8 mouse cellular contexts compared by ENCODE assay signal in the genomic region with DNA sequence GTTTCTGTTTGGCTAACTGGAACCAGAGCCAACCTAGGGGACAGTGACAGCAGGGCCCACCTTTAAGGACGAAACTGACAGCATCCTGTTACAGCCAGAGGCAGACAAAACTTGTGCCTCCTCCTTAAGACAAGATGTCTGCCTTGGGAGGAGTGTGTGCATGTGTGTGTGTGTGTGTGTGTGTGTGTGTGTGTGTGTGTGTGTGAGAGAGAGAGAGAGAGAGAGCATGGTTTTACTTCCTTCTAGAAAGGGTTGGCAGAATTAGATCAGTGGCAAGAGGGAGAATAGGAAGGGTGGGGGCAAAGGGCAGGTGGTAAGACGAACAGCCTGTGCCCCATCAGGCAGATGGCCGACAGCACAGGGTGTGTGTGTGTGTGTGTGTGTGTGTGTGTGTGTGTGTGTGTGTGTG. TPM values are rescaled to one million over a fixed set of nuclear protein-coding genes. Genes with fewer than 3 reads are reported as not detected.
A peak's percentile ranks its signal among the peaks of the same experiment; 100 is the strongest.
DNase-seq lines count a peak whose midpoint lies in the region; ATAC-seq lines count a peak whose summit lies in the region.

No protein-coding gene starts in this region.

- H3K4me1 ChIP-seq in heart, embryonic 12.5 days (replicated peaks): peaks cover 68% of the 10 kb centered on the region
- peaks cover 62% of the 10 kb centered on the region for H3K4me1 ChIP-seq in hindbrain, embryonic 12.5 days
- H3K4me1 ChIP-seq in liver, embryonic 16.5 days (ENCODE audit: control insufficient read depth, low read depth, low read length): peaks cover 76% of the 10 kb centered on the region
- peaks cover 63% of the 10 kb centered on the region for H3K4me1 ChIP-seq in stomach, embryonic 15.5 days

- no peak for ATAC-seq in heart, embryonic 12.5 days (ENCODE audit: insufficient number of reproducible peaks, low FRiP score)
- ATAC-seq in hindbrain, embryonic 12.5 days (ENCODE audit: low FRiP score): no peak
- ATAC-seq in liver, embryonic 16.5 days (ENCODE audit: low read depth): no peak
- no peak for ATAC-seq in stomach, embryonic 15.5 days (ENCODE audit: insufficient read depth, low FRiP score, low read depth)

- 7% methylated on average over 3 of the region's 3 CpGs for WGBS in heart, embryonic 12.5 days
- 16% methylated on average over 3 of the region's 3 CpGs for WGBS in hindbrain, embryonic 12.5 days
- WGBS in liver, embryonic 16.5 days (ENCODE audit: insufficient replicate concordance): 5% methylated on average over 3 of the region's 3 CpGs
- 22% methylated on average over 3 of the region's 3 CpGs for WGBS in stomach, embryonic 15.5 days

- no peaks in the 10 kb centered on the region for H3K36me3 ChIP-seq in heart, embryonic 12.5 days
- no peaks in the 10 kb centered on the region for H3K36me3 ChIP-seq in hindbrain, embryonic 12.5 days
- H3K36me3 ChIP-seq in liver, embryonic 16.5 days (ENCODE audit: control insufficient read depth, insufficient read depth): no peaks in the 10 kb centered on the region
- no peaks in the 10 kb centered on the region for H3K36me3 ChIP-seq in stomach, embryonic 15.5 days

- peak overlapping the region; percentile 100 for H3K27ac ChIP-seq in heart, embryonic 12.5 days (ENCODE audit: poor library complexity, severe bottlenecking)
- H3K27ac ChIP-seq in hindbrain, embryonic 12.5 days: peak overlapping the region; percentile 100
- peak overlapping the region; percentile 100 for H3K27ac ChIP-seq in liver, embryonic 16.5 days (ENCODE audit: low read length)
- peak overlapping the region; percentile 100 for H3K27ac ChIP-seq in stomach, embryonic 15.5 days

- H3K27me3 ChIP-seq in heart, embryonic 12.5 days (replicated peaks): no peaks in the 10 kb centered on the region
- H3K27me3 ChIP-seq in hindbrain, embryonic 12.5 days: no peaks in the 10 kb centered on the region
- no peaks in the 10 kb centered on the region for H3K27me3 ChIP-seq in liver, embryonic 16.5 days (ENCODE audit: control insufficient read depth, insufficient read depth, low read depth, low read length)
- H3K27me3 ChIP-seq in stomach, embryonic 15.5 days (replicated peaks): no peaks in the 10 kb centered on the region

- H3K4me3 ChIP-seq in heart, embryonic 12.5 days: no peak overlapping the region
- no peak overlapping the region for H3K4me3 ChIP-seq in hindbrain, embryonic 12.5 days
- H3K4me3 ChIP-seq in liver, embryonic 16.5 days (ENCODE audit: low read depth, low read length): peak overlapping the region; percentile 14
- H3K4me3 ChIP-seq in stomach, embryonic 15.5 days (replicated peaks): no peak overlapping the region

- peak overlapping the region; percentile 56 for H3K9ac ChIP-seq in heart, embryonic 12.5 days
- H3K9ac ChIP-seq in hindbrain, embryonic 12.5 days: peak overlapping the region; percentile 35
- H3K9ac ChIP-seq in liver, embryonic 16.5 days (ENCODE audit: low read depth, low read length): peak overlapping the region; percentile 51
- H3K9ac ChIP-seq in stomach, embryonic 15.5 days: no peak overlapping the region

- peak overlapping the region; percentile 49 for H3K4me2 ChIP-seq in heart, embryonic 12.5 days
- peak overlapping the region; percentile 21; the same call in 1 of the 2 replicates for H3K4me2 ChIP-seq in hindbrain, embryonic 12.5 days (replicated peaks)
- peak overlapping the region; percentile 37 for H3K4me2 ChIP-seq in liver, embryonic 16.5 days (ENCODE audit: low read depth, low read length)
- H3K4me2 ChIP-seq in stomach, embryonic 15.5 days: no peak overlapping the region

- no peaks in the 10 kb centered on the region for H3K9me3 ChIP-seq in heart, embryonic 12.5 days (replicated peaks)
- no peaks in the 10 kb centered on the region for H3K9me3 ChIP-seq in hindbrain, embryonic 12.5 days (replicated peaks)
- no peaks in the 10 kb centered on the region for H3K9me3 ChIP-seq in liver, embryonic 16.5 days (replicated peaks; ENCODE audit: control insufficient read depth, low read length)
- no peaks in the 10 kb centered on the region for H3K9me3 ChIP-seq in stomach, embryonic 15.5 days

- DNase-seq in heart, postnatal 4 days: no peak
- DNase-seq in T-cell, adult 2 months (ENCODE audit: low spot score): peak; percentile 48
- DNase-seq in ovary, postnatal 10 days (ENCODE audit: low spot score): no peak
- DNase-seq in yolk sac, embryonic 10.5 days (ENCODE audit: low spot score): no peak

RNA-seq across cellular contexts. Expression of a gene that starts 10.0 kb away (rescaled TPM):
- polyA plus RNA-seq in heart, embryonic 12.5 days (2016; fragmentation: Nextera tagmentation; extraction: Ambion mirVana): 44.7 and 48.0 TPM in 2 replicates
- total RNA-seq in heart, postnatal 4 days (2021): 10 to 100 TPM; 49.5 to 50.4 TPM
- polyA plus RNA-seq in hindbrain, embryonic 12.5 days (2016; fragmentation: Nextera tagmentation; extraction: Ambion mirVana): 71.8 and 72.1 TPM in 2 replicates
- 20.0 and 23.6 TPM in 2 replicates for polyA plus RNA-seq in liver, embryonic 16.5 days (2015; fragmentation: Nextera tagmentation; extraction: Ambion mirVana)
- 53.6 and 54.5 TPM in 2 replicates for polyA plus RNA-seq in stomach, embryonic 15.5 days (2015; fragmentation: Nextera tagmentation; extraction: Ambion mirVana)
